Mouse (Mus musculus): ENCODE measurements around the gene Ap4s1. TPM values are rescaled to one million over a fixed set of nuclear protein-coding genes. Genes with fewer than 3 reads are reported as not detected.
A peak's percentile ranks its signal among the peaks of the same experiment; 100 is the strongest.
"Not testable (repeated sequence)": the region's sequence is repeated elsewhere in the genome, so short reads cannot be mapped to it uniquely, and the experiment has no call there.

The Ap4s1 gene
- polyA plus RNA-seq, 1 experiment from 2014 or later, result 27.7 TPM

GRCm38 (mm10) chr12:51688546-51688945 is 2.3 kb upstream of the Ap4s1 start:
- WGBS, result 73% methylated on average over 2 of the region's 2 CpGs
- H3K27ac ChIP-seq, result no peak overlapping the region
- ATAC-seq (ENCODE audit: insufficient read depth, low FRiP score, low read depth), result no peak

GRCm38 (mm10) chr12:51691845-51692632 is 1.2 kb downstream of the Ap4s1 start, which contains the start of gene Strn3:
Strn3 (minus strand) TSS chr12:51691897.
- WGBS, result under 1% methylated on average over 50 of the region's 56 CpGs
- ATAC-seq (ENCODE audit: insufficient read depth, low FRiP score, low read depth), result peak; percentile 96
- Histone ChIP-seq H3K27me3 (replicated peaks) (no peaks in the 10 kb centered on the region), H3K4me2 (peak within 1 kb of the TSS; percentile 59), H3K9ac (peak within 1 kb of the TSS; percentile 98), H3K4me1 (peaks cover 3% of the 10 kb centered on the region; the same call in 1 of the 2 replicates), H3K27ac (peak within 1 kb of the TSS; percentile 99), H3K36me3 (no peaks in the 10 kb centered on the region), H3K9me3 (no peaks in the 10 kb centered on the region), H3K4me3 (replicated peaks) (peak within 1 kb of the TSS; percentile 98)

More at GRCm38 (mm10) chr12:51688546-51688945, 2.3 kb upstream of the Ap4s1 start:
- H3K36me3 ChIP-seq, result no peaks in the 10 kb centered on the region
- no peak overlapping the region for H3K4me2 ChIP-seq
- H3K9me3 ChIP-seq, result no peaks in the 10 kb centered on the region
- H3K4me1 ChIP-seq, result peaks cover 3% of the 10 kb centered on the region; the same call in 1 of the 2 replicates
- no peaks in the 10 kb centered on the region for H3K27me3 ChIP-seq (replicated peaks)
- no peak overlapping the region for H3K9ac ChIP-seq
- no peak overlapping the region for H3K4me3 ChIP-seq (replicated peaks)

- H3K27ac ChIP-seq, result peak overlapping the region; percentile 35; the same call in 1 of the 2 replicates
These were observed 2.0 kb downstream of the Ap4s1 start for GRCm38 (mm10) chr12:51692870-51693269.

GRCm38 (mm10) chr12:51693419-51693818 is 2.6 kb downstream of the Ap4s1 start:
- H3K4me3 ChIP-seq (replicated peaks), result no peak overlapping the region
- no peak overlapping the region for H3K27ac ChIP-seq
- H3K27me3 ChIP-seq (replicated peaks), result no peaks in the 10 kb centered on the region
- peaks cover 3% of the 10 kb centered on the region; the same call in 1 of the 2 replicates for H3K4me1 ChIP-seq
- H3K9ac ChIP-seq, result no peak overlapping the region
- H3K9me3 ChIP-seq, result no peaks in the 10 kb centered on the region
- 83% methylated on average over 3 of the region's 3 CpGs for WGBS
- H3K36me3 ChIP-seq, result no peaks in the 10 kb centered on the region
- H3K4me2 ChIP-seq, result no peak overlapping the region
- no peak for ATAC-seq (ENCODE audit: insufficient read depth, low FRiP score, low read depth)

More at GRCm38 (mm10) chr12:51692870-51693269, 2.0 kb downstream of the Ap4s1 start:
- H3K4me1 ChIP-seq; H3K27me3 ChIP-seq (replicated peaks); H3K9me3 ChIP-seq; ATAC-seq (ENCODE audit: insufficient read depth, low FRiP score, low read depth); H3K9ac ChIP-seq; H3K36me3 ChIP-seq: not testable (repeated sequence)
- WGBS, result 76% methylated on average over 10 of the region's 10 CpGs
- 0 out of 2 replicates have a peak overlapping the region, but pooled peaks have one; percentile 8 for H3K4me3 ChIP-seq (replicated peaks)
- H3K4me2 ChIP-seq, result peak overlapping the region; percentile 27; the same call in 1 of the 2 replicates

- ATAC-seq (ENCODE audit: insufficient read depth, low FRiP score, low read depth), result no peak
- Histone ChIP-seq H3K27ac (peak overlapping the region; percentile 27; the same call in 1 of the 2 replicates), H3K9me3 (no peaks in the 10 kb centered on the region), H3K36me3 (no peaks in the 10 kb centered on the region), H3K9ac (no peak overlapping the region), H3K4me2 (no peak overlapping the region), H3K4me1 (peaks cover 3% of the 10 kb centered on the region; the same call in 1 of the 2 replicates), H3K27me3 (replicated peaks) (no peaks in the 10 kb centered on the region), H3K4me3 (replicated peaks) (no peak overlapping the region)
These were observed 3.3 kb downstream of the Ap4s1 start for GRCm38 (mm10) chr12:51694096-51694495.

- Histone ChIP-seq H3K4me2 (no peak overlapping the region), H3K27me3 (replicated peaks) (no peaks in the 10 kb centered on the region), H3K9me3 (no peaks in the 10 kb centered on the region), H3K9ac (no peak overlapping the region), H3K27ac (no peak overlapping the region), H3K4me1 (peaks cover 6% of the 10 kb centered on the region), H3K36me3 (no peaks in the 10 kb centered on the region), H3K4me3 (replicated peaks) (no peak overlapping the region)
- 70% methylated on average over 1 of the region's 1 CpGs for WGBS
- no peak for ATAC-seq (ENCODE audit: insufficient read depth, low FRiP score, low read depth)
These were observed 4.1 kb downstream of the Ap4s1 start for GRCm38 (mm10) chr12:51694966-51695365.

- no peak for ATAC-seq (ENCODE audit: insufficient read depth, low FRiP score, low read depth)
- H3K4me3 ChIP-seq (replicated peaks), result no peak overlapping the region
- peaks cover 9% of the 10 kb centered on the region for H3K4me1 ChIP-seq
- H3K4me2 ChIP-seq, result no peak overlapping the region
- H3K9me3 ChIP-seq, result no peaks in the 10 kb centered on the region
- H3K27me3 ChIP-seq (replicated peaks), result no peaks in the 10 kb centered on the region
- H3K9ac ChIP-seq, result no peak overlapping the region
- H3K36me3 ChIP-seq, result no peaks in the 10 kb centered on the region
- WGBS, result 87% methylated on average over 2 of the region's 2 CpGs
- no peak overlapping the region for H3K27ac ChIP-seq
These were observed 5.3 kb downstream of the Ap4s1 start for GRCm38 (mm10) chr12:51696157-51696556.

- Histone ChIP-seq H3K9me3 (no peaks in the 10 kb centered on the region), H3K4me2 (no peak overlapping the region), H3K27ac (peak overlapping the region; percentile 21), H3K4me1 (peaks cover 9% of the 10 kb centered on the region; the same call in 1 of the 2 replicates), H3K4me3 (replicated peaks) (no peak overlapping the region), H3K9ac (no peak overlapping the region), H3K27me3 (replicated peaks) (no peaks in the 10 kb centered on the region), H3K36me3 (no peaks in the 10 kb centered on the region)
- peak; percentile 94 for ATAC-seq (ENCODE audit: insufficient read depth, low FRiP score, low read depth)
- WGBS, result 38% methylated on average over 8 of the region's 8 CpGs
These were observed 9.0 kb downstream of the Ap4s1 start for GRCm38 (mm10) chr12:51699623-51700393.

- Histone ChIP-seq H3K36me3 (no peaks in the 10 kb centered on the region), H3K9ac (no peak overlapping the region), H3K9me3 (no peaks in the 10 kb centered on the region), H3K27ac (no peak overlapping the region), H3K27me3 (replicated peaks) (no peaks in the 10 kb centered on the region), H3K4me3 (replicated peaks) (no peak overlapping the region), H3K4me2 (no peak overlapping the region), H3K4me1 (peaks cover 13% of the 10 kb centered on the region; the same call in 1 of the 2 replicates)
- no peak for ATAC-seq (ENCODE audit: insufficient read depth, low FRiP score, low read depth)
These were observed 10.9 kb downstream of the Ap4s1 start for GRCm38 (mm10) chr12:51701723-51702122.

- ATAC-seq (ENCODE audit: insufficient read depth, low FRiP score, low read depth), result no peak
- WGBS, result 47% methylated on average over 1 of the region's 1 CpGs
- Histone ChIP-seq H3K4me2 (no peak overlapping the region), H3K27ac (no peak overlapping the region), H3K9me3 (no peaks in the 10 kb centered on the region), H3K27me3 (replicated peaks) (no peaks in the 10 kb centered on the region), H3K36me3 (no peaks in the 10 kb centered on the region), H3K4me3 (replicated peaks) (no peak overlapping the region), H3K4me1 (peaks cover 13% of the 10 kb centered on the region; the same call in 1 of the 2 replicates), H3K9ac (no peak overlapping the region)
These were observed 13.0 kb downstream of the Ap4s1 start for GRCm38 (mm10) chr12:51703859-51704258.

- Histone ChIP-seq H3K27me3 (replicated peaks) (no peaks in the 10 kb centered on the region), H3K9ac (no peak overlapping the region), H3K4me3 (replicated peaks) (no peak overlapping the region), H3K36me3 (no peaks in the 10 kb centered on the region), H3K27ac (no peak overlapping the region), H3K4me2 (no peak overlapping the region), H3K4me1 (peaks cover 13% of the 10 kb centered on the region; the same call in 1 of the 2 replicates), H3K9me3 (no peaks in the 10 kb centered on the region)
- no peak for ATAC-seq (ENCODE audit: insufficient read depth, low FRiP score, low read depth)
- 74% methylated on average over 7 of the region's 7 CpGs for WGBS
These were observed 13.7 kb downstream of the Ap4s1 start for GRCm38 (mm10) chr12:51704572-51704971.

GRCm38 (mm10) chr12:51705778-51706177 is 14.9 kb downstream of the Ap4s1 start:
- no peaks in the 10 kb centered on the region for H3K36me3 ChIP-seq
- H3K4me2 ChIP-seq, result no peak overlapping the region
- 63% methylated on average over 12 of the region's 12 CpGs for WGBS

More at GRCm38 (mm10) chr12:51705778-51706177, 14.9 kb downstream of the Ap4s1 start:
- Histone ChIP-seq H3K4me1 (peaks cover 13% of the 10 kb centered on the region; the same call in 1 of the 2 replicates), H3K9ac (no peak overlapping the region), H3K4me3 (replicated peaks) (no peak overlapping the region), H3K27me3 (replicated peaks) (no peaks in the 10 kb centered on the region), H3K9me3 (no peaks in the 10 kb centered on the region), H3K27ac (no peak overlapping the region)
- no peak for ATAC-seq (ENCODE audit: insufficient read depth, low FRiP score, low read depth)

Measured in stomach, embryonic 15.5 days (tissue).